Mouse (Mus musculus) erythroid progenitor cell, adult 5-6 weeks (primary cell): ENCODE data around the gene Gm20388. TPM values are rescaled to one million over a fixed set of nuclear protein-coding genes. Genes with fewer than 3 reads are reported as not detected.

ENCODE experiments used
- ATAC-seq: replicated peaks from 2 replicates; pipeline ENCODE4 v1.8.0; 2016; ENCODE audit warnings: moderate number of reproducible peaks, mild to moderate bottlenecking, moderate TSS enrichment, inconsistent platforms; ENCODE audit not compliant: poor library complexity, low FRiP score, severe bottlenecking
- total RNA-seq, 2 experiments: library from RNA; stranded (forward) in 1 of 2; stranded (reverse) in 1 of 2; fragments of 150-400 nt in 1 of 2; fragments of 186-747, 209-891 nt in 1 of 2; gene quantifications; 2 replicates each; pipeline versions ENCODE4 v1.2.3 to v1.2.4; 2015 to 2017; ENCODE audit warnings: low replicate concordance in 2 of 2

Gm20388 gene
- total RNA-seq, 2 experiments from 2014 or later = 4.2 TPM; not detected in 1

DNA sequence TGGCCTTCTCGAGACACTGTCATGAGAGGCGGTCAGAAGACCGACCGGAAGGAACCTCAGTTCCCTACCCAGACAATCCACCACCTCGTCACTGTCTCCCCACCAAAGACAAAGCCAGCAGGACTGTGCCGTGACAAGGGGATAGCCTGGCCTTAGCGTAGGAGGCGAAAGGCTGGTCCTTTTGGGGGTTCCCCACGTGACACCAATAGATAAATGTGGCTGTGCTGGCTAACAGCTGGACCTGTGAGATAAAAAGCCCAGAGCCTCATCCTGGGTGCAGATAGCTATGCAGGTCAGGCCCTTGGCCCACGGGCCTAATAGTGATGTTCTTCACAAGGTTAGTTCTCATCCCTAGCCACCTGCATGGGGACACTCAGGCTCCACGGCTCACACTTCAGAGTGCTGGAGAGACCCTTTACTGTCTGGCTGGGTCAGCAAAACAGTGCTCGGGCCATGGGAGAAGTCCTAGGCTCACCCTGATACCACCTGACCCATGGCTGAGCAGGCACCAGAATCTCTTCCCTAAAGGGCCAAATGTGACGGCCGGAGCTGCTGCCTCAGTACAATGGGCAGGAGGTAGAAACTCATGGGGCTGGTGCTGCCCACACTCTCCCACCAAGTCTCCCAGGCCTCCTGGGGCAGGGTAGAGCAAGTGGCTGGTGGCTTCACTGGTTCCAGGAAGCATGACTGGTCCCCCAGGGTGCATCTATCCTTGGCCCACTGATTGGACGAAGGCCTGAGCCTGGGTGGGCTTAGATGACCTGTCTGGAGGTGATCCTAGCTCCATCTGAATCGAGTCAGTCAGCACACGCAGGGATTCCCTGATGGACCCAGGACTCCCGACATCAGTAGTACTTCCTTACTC lies 1988.8 kb downstream of the Gm20388 start:
- peak; percentile 80 for ATAC-seq

DNA sequence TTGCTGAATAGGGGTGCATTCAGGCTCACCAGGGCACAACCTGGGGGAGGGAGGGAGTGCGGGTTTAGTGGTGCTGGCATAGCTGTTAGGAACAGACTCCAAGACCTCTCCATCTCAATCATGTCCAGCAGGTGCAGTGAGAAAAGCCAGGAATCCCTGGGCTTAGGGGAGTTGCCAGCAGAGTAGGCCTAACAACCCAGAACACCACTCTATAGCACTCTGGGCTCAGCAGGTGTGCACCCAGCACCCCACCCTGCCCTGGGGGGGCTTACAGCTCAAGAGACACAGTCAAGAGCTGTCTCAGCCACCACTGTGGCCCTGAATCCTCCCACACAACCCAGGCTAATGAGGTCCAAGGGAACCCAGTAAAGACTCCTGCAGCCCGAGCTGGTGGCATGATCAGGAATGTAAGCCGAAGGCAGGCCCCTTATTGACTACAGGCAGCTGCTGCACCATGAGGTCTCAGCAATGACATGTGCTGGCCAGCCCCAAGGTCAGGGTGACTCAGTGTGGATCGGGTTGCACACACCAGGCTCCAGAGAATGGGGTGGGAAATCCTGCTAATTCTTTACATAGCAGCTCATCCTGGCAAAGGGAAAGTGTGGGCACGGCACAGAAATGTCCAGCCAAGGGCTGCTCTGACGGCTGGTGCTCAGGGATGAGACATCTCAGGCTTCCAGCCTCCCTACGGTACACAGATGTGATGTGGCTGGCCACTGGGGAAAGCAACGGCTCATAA lies 1991.0 kb downstream of the Gm20388 start:
- ATAC-seq = no peak

DNA sequence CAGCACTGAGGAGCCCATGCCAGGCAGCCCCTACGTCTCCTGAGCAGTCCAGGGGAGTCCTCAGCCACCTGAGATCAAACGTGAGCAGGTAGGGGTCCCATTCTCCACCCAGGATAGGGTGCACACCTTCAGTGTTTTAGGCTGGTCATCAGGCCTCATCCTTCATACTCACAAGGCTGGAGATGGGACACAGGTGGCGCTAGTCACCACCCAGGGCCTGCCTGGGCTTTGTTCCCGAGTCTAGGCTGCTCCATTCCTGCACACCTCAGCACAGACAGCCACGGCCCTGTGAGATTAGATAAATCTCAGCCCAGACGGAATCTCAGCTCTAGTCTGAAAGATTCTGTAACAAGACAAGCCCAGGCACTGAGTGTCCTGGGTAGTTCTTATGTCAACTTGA lies 1993.3 kb downstream of the Gm20388 start:
- no peak for ATAC-seq

DNA sequence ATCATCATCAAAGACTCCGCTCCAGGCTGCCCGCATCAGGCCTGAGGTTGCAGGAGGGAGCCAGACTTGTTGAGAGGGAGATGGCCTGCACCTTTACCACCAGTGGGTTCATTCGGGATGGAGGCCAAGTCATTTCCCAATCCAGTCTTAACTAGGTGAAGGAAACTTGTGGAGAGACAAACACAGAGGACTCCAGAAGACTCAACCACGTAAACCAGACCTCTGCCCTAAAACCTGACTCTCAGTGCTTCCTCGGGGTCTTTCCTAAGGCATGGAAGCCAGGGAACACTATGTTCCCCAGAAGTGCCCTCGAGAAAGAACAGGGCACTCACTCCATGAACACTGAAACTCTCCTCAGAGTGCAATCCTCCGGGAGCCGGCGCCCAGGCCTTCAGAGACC lies 1994.4 kb downstream of the Gm20388 start:
- ATAC-seq = no peak

DNA sequence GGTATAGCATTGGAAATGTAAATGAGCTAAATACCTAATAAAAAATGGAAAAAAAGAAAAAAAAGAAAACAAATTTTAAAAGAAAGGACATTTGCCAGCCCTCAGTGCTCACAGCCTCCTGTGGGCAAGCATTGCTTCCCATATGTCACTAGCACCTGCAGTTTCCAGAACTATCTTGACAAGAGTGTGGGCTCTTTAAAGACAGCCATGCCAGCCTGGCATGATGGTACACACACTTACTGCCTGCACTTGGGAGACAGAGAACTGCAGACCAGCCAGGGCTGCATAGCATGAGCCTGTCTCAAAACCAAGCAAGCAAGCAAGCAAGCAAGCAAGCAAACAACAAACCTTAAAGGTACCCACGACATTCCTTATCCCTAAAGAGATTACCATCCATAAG lies 1994.8 kb downstream of the Gm20388 start:
- ATAC-seq = no peak

DNA sequence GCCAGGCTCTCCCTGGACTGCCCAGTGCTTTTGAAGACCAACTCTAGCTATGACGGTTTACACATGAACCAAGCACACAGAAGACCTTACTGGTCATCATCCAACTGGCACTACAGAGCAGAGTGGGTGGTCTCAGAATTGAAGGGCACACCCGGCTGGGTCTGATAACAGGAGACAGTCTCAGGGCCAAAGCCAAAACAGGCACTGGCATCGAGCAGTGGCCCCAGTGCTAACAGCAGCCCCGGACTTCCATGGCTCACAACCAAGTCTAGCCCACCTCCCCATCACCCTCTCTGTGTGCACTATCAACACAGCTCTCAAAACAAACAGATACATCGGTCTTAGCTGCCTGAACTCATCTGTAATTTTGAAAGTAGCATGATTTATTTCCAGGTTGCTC lies 1995.2 kb downstream of the Gm20388 start:
- no peak for ATAC-seq

DNA sequence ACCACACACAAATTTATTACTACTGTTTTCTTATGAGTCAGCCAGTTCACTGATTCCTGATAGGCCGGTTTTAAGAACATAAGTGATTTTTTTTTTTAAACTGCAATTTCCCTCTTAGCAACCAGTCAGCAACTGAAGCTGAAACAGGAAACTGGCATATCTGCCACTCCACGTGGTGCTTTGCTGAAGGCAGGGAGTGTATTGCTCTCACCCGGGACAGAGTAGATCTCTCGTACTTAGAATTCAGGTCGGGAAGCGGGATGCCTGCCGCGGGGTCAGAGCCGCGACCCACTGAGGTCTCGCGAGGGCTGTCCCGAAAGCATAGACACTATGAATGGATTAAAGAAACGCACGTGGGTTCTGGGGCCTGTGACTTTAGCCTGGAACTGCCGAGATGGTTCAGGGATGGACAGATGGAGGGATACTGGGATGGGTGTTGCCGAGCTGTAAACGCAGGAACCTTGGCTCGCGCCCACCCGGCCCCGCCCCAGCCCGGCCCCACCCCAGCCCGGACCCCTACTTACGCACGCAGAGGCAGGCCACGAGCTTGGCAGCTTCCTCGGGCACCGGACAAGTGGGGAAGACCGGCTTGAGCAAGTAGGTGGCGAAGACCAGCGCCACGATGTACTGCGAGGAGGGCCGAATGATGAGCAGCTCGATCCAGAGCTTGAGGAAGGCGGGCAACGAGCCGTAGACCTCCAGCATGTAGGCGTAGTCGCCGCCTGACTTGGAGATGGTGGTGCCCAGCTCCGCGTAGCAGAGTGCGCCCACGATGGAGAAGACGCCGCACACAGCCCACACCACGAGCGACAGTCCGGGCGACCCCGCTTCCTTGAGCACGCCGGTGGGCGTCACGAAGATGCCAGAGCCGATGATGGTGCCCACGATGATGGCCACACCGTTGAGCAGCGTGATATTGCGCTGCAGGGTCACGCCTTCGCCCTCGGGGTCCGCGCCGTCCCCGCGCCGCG lies 1996.2 kb downstream of the Gm20388 start:
- no peak; the same call in 1 of the 2 replicates for ATAC-seq

DNA sequence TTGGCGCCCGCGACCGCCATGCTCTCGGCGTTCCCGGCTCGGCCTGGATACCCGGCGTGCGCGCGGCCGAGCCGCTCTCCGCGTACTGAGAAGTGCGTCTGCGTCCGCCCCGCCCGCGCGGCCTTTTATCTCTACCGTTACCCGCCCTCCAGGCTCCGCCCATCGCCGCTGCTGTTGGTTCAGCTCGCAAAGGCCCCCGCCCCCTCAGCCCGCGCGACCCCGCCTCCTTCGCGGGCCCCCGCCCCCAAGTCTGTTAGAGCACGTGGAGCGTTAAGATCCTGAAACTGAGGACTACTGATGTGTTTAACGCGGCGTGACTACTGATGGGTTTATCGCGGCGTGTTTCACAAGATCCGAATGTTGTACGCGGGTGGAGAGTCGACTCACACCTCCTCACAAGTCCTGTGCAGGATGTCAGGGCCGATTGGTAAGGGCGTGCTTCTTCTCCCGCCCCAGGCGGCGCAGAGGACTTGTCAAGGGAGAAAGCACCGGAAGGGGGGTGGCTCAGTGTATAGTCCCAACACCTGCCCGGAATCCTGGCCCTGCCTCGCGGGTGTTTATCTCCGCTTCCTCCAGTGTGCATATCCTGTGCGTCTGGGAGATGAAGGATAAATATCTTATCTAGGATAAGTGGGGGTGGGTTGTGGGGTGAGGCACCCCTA lies 1997.1 kb downstream of the Gm20388 start, which contains the start of gene Slc7a5:
Slc7a5 (minus strand) TSS at position 108 of the 662 bp plus-strand sequence.
- peak; percentile 80 for ATAC-seq

DNA sequence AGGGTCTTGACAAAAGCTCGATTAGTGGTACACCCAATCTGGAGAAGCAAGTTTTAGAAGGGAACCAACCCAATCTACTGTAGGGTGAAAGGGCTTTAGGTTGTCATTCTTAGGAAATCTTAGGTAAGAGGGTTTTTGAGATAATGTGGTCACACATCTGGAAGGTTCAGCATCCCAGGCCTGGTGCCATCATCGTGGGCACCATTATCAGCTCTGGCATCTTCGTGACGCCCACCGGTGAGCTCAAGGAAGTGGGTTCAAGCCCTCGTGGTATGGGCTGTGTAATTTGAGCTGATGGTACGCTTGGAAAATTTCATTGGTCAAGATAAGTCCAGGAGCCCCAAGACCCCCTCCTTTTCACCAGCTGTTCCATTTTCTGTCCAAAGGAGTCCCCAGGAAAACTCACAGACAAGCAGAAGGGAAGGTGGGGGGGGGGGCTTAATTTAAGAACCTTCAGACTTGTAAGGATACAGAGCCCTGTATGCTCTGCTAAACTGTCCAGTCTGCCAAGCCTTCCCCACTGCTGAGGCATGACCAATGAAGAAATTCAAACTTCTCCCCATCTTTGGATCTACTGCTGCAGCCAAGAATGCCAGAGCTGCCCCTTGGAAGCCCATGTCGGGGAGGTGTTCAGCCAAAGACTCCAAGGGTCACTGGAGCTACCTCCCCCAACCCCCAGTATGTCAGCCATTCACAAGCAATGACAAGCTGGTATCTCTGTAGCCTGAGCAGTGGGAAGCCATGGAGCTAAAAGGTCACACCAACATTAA lies 1997.9 kb downstream of the Gm20388 start:
- no peak for ATAC-seq

DNA sequence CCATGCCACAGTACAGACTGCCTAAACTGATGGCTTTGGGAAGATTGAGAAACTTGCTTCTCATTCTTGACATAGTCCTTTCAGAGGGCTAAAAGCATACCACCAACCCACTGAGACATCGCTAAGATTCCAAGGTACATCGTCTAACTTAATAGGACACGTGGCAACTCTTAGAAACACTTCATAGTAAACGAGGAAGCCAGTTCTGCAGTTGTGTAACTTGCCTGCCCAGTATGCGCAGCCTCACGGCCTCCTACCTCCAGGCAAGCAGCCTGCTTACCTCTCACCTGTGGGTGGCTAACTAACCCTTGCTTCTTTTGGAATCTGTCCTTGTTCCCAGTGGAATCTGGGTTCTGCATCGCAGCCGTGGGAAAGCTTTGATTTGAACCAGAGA lies 1998.5 kb downstream of the Gm20388 start:
- ATAC-seq = no peak

DNA sequence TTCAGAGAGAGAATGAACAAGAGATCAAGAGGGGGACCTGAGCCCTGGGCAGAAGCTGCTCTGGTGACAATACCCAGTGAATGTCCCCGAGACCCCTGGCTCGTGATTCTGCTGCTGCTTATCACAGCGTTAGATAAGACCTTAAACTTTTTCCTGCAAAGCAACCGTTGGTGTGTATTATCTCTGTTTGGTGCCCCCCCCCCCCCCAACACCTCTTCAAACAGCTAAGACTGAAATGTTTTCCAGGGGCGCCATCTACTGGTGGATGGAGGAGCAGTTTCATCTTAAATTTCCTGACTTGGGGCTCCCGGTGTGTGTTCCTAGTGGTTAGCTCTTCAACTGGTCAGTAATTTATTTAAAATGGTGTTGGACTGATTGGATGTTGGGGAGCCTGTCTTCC lies 1999.0 kb downstream of the Gm20388 start:
- no peak for ATAC-seq

DNA sequence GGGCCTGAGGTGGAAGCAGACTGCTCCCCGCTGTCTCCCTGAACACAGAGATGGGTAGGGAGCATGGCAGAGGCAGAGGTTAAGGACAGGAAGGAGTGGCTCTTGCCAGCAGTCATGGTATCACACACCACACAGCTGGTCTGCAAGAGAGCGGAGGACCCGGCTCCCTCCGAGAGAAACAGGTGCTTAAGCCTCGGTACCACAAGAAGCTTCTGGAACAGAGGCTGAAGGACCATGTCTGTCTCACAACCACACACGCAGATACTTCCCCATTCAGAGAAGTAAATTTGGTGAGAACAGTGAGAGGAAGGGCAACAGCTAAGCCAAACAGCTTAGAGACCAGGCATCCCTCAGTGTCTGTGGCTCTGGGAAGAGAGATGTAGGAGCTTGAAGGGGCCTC lies 2000.8 kb downstream of the Gm20388 start:
- ATAC-seq = no peak

DNA sequence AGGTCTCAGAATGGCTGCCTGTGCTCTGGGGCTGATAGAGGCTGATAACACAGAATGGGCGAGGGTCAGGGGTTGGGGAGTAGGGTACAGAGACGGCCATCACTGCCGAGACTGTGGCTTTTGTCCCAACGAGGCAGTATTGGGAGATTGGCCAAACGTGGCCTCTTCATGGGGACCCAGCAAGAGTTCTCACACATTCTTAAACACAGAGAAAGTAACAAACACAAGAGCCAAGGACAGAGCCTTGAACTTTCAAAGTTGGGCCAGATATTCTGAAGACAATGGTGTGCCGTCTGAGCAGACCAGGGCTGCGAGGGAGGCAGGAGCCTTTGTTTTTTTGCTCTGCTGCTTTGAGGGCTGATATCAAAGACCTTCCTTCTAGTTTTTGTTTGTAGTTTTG lies 2001.3 kb downstream of the Gm20388 start:
- no peak for ATAC-seq

DNA sequence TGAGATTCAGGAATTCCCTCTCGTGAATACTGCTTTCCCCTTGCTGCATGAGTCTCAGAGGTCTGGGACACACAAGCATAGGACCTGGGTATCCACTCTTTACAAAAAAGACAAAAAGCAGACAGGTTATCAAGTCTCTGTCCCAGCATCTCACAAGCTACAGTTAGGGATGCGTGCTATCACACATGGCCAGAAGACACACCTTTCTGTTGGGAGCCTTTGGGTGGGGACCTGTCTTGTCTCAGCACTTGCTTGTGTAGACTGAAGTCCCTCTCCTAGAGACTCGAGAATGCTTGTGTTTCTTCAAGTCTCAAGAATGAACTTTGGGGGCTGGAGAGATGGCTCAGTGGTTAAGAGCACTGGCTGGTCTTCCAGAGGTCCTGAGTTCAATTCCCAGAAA lies 2002.2 kb downstream of the Gm20388 start:
- no peak for ATAC-seq

DNA sequence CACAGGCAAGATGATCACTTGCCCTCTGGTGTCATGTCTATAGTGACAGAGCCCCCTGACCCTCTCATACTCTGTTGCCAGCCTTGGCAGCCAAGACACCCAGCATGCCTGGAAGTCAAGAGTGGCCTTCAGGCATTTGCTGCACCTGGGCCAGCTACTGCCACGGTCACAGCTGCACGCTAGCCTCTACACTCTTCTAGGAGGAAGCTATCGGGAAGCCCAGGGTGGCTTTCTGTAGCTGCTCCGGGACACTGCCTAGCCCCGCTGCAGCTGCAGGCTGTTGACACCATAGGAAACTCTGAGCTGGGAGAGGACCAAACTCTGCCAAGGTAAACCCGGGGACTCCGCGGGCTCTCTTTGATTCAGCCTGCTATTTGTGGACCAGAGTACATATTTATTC lies 2002.7 kb downstream of the Gm20388 start:
- ATAC-seq = no peak

DNA sequence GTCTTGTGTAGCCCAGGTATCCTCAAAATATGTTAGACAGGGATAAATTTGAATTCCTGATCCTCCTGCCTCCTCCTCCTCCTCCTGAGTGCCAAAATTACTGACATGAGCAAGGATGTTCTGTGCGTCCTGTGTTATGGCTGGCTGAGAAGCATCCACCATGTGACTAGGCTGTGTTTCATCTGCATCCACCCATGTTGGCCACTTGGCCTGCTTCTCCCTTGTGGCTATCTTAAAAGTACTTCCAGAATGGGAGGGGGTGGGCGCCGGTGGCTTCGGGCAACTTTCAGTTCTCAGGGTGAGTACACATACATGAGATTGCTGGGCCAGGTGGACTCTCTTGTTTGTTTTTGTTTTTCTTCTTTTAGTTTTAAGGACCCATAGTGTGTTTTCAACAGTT lies 2008.5 kb downstream of the Gm20388 start:
- no peak for ATAC-seq

DNA sequence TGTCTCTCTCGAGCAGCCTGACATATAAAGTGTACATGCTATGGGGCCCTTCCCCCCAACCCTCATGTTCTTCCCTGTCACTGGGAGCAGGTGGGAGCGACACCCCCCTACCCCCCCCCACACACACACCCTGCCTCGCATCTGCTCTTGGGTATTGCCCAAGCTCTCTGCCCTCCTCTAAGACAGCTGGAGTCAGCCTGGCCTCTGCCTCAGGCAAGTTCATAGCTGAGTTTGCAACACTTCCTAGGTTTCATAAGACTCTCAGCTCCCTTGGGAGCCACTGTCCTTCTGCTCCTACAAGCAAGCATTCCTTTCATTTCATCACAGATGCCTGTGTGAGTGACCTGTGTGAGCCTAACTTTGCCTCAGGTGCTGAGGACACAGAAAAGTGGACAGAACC lies 2009.1 kb downstream of the Gm20388 start:
- no peak for ATAC-seq

DNA sequence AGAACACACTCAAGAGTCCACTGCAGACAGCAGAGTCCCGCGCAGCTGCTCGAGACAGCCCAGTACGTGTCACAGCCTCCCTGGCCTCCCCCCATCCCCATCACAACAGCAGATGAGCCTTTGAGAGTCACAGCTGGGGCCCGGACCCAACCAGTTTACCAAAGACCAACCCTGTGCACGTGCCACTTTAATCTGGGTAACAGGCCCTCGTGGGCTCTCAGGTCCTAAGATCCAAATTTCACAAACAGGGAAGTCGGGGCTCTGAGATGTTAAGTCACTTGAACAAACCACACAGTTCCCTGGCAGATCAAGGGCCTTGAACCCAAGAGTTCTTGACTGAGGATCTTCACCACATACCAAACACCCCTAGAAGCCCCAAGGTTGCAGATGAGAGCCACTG lies 2010.9 kb downstream of the Gm20388 start:
- no peak for ATAC-seq

DNA sequence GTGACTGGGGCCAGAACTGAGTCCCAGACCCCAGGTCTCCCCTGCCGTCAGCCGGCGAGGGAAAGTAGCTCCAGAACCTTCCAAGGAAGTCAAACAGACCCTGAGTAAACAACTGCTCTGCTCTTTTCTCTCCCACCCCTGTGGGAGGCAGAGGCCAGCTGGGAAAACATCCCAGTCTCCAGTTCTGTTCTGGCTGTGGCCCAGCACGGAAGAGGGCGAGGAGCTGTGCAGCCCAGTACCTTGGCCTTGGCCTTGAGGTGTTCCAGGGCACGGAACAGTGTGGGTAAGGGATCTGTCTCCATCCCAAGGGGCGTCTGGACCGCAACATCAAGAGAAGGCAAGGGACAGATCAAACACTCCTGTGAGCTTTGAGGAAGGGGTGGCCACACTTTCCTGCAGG lies 2011.5 kb downstream of the Gm20388 start:
- ATAC-seq = no peak
